Mouse (Mus musculus) spleen, adult 2 months (tissue): ENCODE measurements around the gene Cnn3.

ENCODE experiments used
- CTCF ChIP-seq: fragments of 200-500 bp; IDR thresholded peaks from 2 replicates; pipeline ENCODE4 v1.5.1; 2011; ENCODE audit warnings: mild to moderate bottlenecking, inconsistent platforms; ENCODE audit not compliant: insufficient read depth, insufficient read length, insufficient replicate concordance; ENCODE audit errors: extremely low read depth
- POLR2A ChIP-seq: fragments of 200-500 bp; IDR thresholded peaks from 2 replicates; pipeline ENCODE4 v1.6.1; 2011; ENCODE audit warnings: low read depth, low read length, inconsistent platforms

- TF ChIP-seq CTCF (no peak), POLR2A (no peak)
Measured at GRCm38 (mm10) chr3:121446454-121446853, 20.2 kb downstream of the Cnn3 start.
